In genomic region chr10:75932081-75932678, GRCm38 (mm10) we compare ENCODE assay signal across 8 mouse cellular contexts. TPM values are rescaled to one million over a fixed set of nuclear protein-coding genes. Genes with fewer than 3 reads are reported as not detected.
DNase-seq lines count a peak whose midpoint lies in the region; ATAC-seq and TF ChIP-seq lines count a peak whose summit lies in the region.

No protein-coding gene starts in this region.

- peak overlapping the region; percentile 84 for H3K4me3 ChIP-seq in gastrocnemius, adult 2 months
- peak overlapping the region; percentile 57 for H3K4me3 ChIP-seq in forebrain, embryonic 12.5 days (replicated peaks)
- H3K4me3 ChIP-seq in hindbrain, embryonic 12.5 days = peak overlapping the region; percentile 57
- peak overlapping the region; percentile 50 for H3K4me3 ChIP-seq in liver, embryonic 11.5 days (ENCODE audit: low read depth, low read length)

- peaks cover 10% of the 10 kb centered on the region for H3K36me3 ChIP-seq in forebrain, embryonic 12.5 days (replicated peaks)
- H3K36me3 ChIP-seq in hindbrain, embryonic 12.5 days = no peaks in the 10 kb centered on the region
- H3K36me3 ChIP-seq in liver, embryonic 11.5 days (ENCODE audit: control insufficient read depth, insufficient read depth, low read length) = no peaks in the 10 kb centered on the region

- peak; percentile 74 for ATAC-seq in forebrain, embryonic 12.5 days (ENCODE audit: low FRiP score)
- peak; percentile 50 for ATAC-seq in hindbrain, embryonic 12.5 days (ENCODE audit: low FRiP score)
- ATAC-seq in liver, embryonic 11.5 days (replicated peaks; ENCODE audit: low FRiP score) = peak; percentile 59

- peak overlapping the region; percentile 92 for H3K4me2 ChIP-seq in forebrain, embryonic 12.5 days
- H3K4me2 ChIP-seq in hindbrain, embryonic 12.5 days (replicated peaks) = peak overlapping the region; percentile 98
- peak overlapping the region; percentile 95 for H3K4me2 ChIP-seq in liver, embryonic 11.5 days

- peaks cover 76% of the 10 kb centered on the region for H3K27me3 ChIP-seq in forebrain, embryonic 12.5 days
- peaks cover 63% of the 10 kb centered on the region for H3K27me3 ChIP-seq in hindbrain, embryonic 12.5 days
- peaks cover 42% of the 10 kb centered on the region for H3K27me3 ChIP-seq in liver, embryonic 11.5 days (replicated peaks; ENCODE audit: control insufficient read depth, insufficient read depth, low read length)

- no peaks in the 10 kb centered on the region for H3K9me3 ChIP-seq in forebrain, embryonic 12.5 days
- no peaks in the 10 kb centered on the region for H3K9me3 ChIP-seq in hindbrain, embryonic 12.5 days (replicated peaks)
- H3K9me3 ChIP-seq in liver, embryonic 11.5 days (ENCODE audit: control insufficient read depth, low read length) = no peaks in the 10 kb centered on the region

- no peak for TF ChIP-seq CTCF in gastrocnemius, adult 2 months (IDR thresholded peaks at IDR 0.05)

- peaks cover 48% of the 10 kb centered on the region for H3K4me1 ChIP-seq in forebrain, embryonic 12.5 days
- H3K4me1 ChIP-seq in hindbrain, embryonic 12.5 days = peaks cover 47% of the 10 kb centered on the region
- H3K4me1 ChIP-seq in liver, embryonic 11.5 days (replicated peaks; ENCODE audit: control insufficient read depth, insufficient read depth, low read length) = peaks cover 29% of the 10 kb centered on the region

- intact Hi-C loops in gastrocnemius, adult 2 months (cut with DNase I) = no loop called here

- peak overlapping the region; percentile 86 for H3K27ac ChIP-seq in gastrocnemius, adult 2 months
- H3K27ac ChIP-seq in forebrain, embryonic 12.5 days = peak overlapping the region; percentile 14
- peak overlapping the region; percentile 57 for H3K27ac ChIP-seq in hindbrain, embryonic 12.5 days
- no peak overlapping the region for H3K27ac ChIP-seq in liver, embryonic 11.5 days (ENCODE audit: low read depth, low read length)

- peak; percentile 78 for DNase-seq in gastrocnemius, adult 2 months
- DNase-seq in gastrocnemius, adult 8-10 months (ENCODE audit: low spot score in 2 of 2) = no peak
- DNase-seq in T-cell, adult 2 months (ENCODE audit: low spot score) = peak; percentile 36
- peak; percentile 73 for DNase-seq in liver, embryonic 11.5 days (ENCODE audit: low spot score)
- peak; percentile 60 for DNase-seq in naive thymus-derived CD4-positive, alpha-beta T cell, adult 2 months (ENCODE audit: low read depth)
- no peak for DNase-seq in frontal cortex, postnatal 25 days (ENCODE audit: low spot score in 2 of 2)

- peak overlapping the region; percentile 86 for H3K9ac ChIP-seq in forebrain, embryonic 12.5 days
- peak overlapping the region; percentile 84 for H3K9ac ChIP-seq in hindbrain, embryonic 12.5 days
- H3K9ac ChIP-seq in liver, embryonic 11.5 days (ENCODE audit: low read depth, low read length) = peak overlapping the region; percentile 74

- under 1% methylated on average over 35 of the region's 44 CpGs for WGBS in forebrain, embryonic 12.5 days
- WGBS in hindbrain, embryonic 12.5 days = under 1% methylated on average over 44 of the region's 44 CpGs
- WGBS in liver, embryonic 11.5 days = 2% methylated on average over 42 of the region's 44 CpGs

RNA-seq across cellular contexts. Expression of gene Chchd10, which starts 0.8 kb away (rescaled TPM):
- total RNA-seq in gastrocnemius, adult 2 months (2021) = 1,000 to 10,000 TPM; 1,469 to 1,586 TPM
- total RNA-seq in gastrocnemius, adult 8-10 months (2022) = 1,000 to 10,000 TPM; 1,130 to 1,571 (median 1,273) TPM
- 7.6 and 7.8 TPM in 2 replicates for polyA plus RNA-seq in forebrain, embryonic 12.5 days (2016; fragmentation: Nextera tagmentation; extraction: Ambion mirVana)
- polyA plus RNA-seq in hindbrain, embryonic 12.5 days (2016; fragmentation: Nextera tagmentation; extraction: Ambion mirVana) = 15.4 and 15.5 TPM in 2 replicates
- 103 and 113 TPM in 2 replicates for polyA plus RNA-seq in liver, embryonic 11.5 days (2014; fragmentation: Nextera tagmentation; extraction: Ambion mirVana)

RNA-seq across cellular contexts. Expression of gene Mmp11, which starts 4.1 kb away (rescaled TPM):
- 1 to 10 TPM; 2.5 to 2.8 TPM for total RNA-seq in gastrocnemius, adult 2 months (2021)
- total RNA-seq in gastrocnemius, adult 8-10 months (2022) = 1 to 10 TPM in 3 of 4 experiments, under 1 TPM in 1; 0.77 to 2.3 (median 1.4) TPM
- polyA plus RNA-seq in forebrain, embryonic 12.5 days (2016; fragmentation: Nextera tagmentation; extraction: Ambion mirVana) = 31.3 and 33.3 TPM in 2 replicates
- polyA plus RNA-seq in hindbrain, embryonic 12.5 days (2016; fragmentation: Nextera tagmentation; extraction: Ambion mirVana) = 55.2 and 56.1 TPM in 2 replicates
- 15.2 and 16.6 TPM in 2 replicates for polyA plus RNA-seq in liver, embryonic 11.5 days (2014; fragmentation: Nextera tagmentation; extraction: Ambion mirVana)

RNA-seq across cellular contexts. Expression of gene Gm867, which starts 8.3 kb away (rescaled TPM):
- total RNA-seq in gastrocnemius, adult 2 months (2021) = not detected
- not detected for total RNA-seq in gastrocnemius, adult 8-10 months (2022)
- 0.46 TPM in 1 of 2 replicates, not detected in the other for polyA plus RNA-seq in forebrain, embryonic 12.5 days (2016; fragmentation: Nextera tagmentation; extraction: Ambion mirVana)
- polyA plus RNA-seq in hindbrain, embryonic 12.5 days (2016; fragmentation: Nextera tagmentation; extraction: Ambion mirVana) = 1.5 and 1.7 TPM in 2 replicates
- polyA plus RNA-seq in liver, embryonic 11.5 days (2014; fragmentation: Nextera tagmentation; extraction: Ambion mirVana) = 3.2 and 3.4 TPM in 2 replicates

RNA-seq across cellular contexts. Expression of gene Vpreb3, which starts 10.7 kb away (rescaled TPM):
- not detected for total RNA-seq in gastrocnemius, adult 2 months (2021)
- not detected for total RNA-seq in gastrocnemius, adult 8-10 months (2022)
- not detected in 2 replicates for polyA plus RNA-seq in forebrain, embryonic 12.5 days (2016; fragmentation: Nextera tagmentation; extraction: Ambion mirVana)
- 0.34 and 0.98 TPM in 2 replicates for polyA plus RNA-seq in hindbrain, embryonic 12.5 days (2016; fragmentation: Nextera tagmentation; extraction: Ambion mirVana)
- 0.52 and 0.96 TPM in 2 replicates for polyA plus RNA-seq in liver, embryonic 11.5 days (2014; fragmentation: Nextera tagmentation; extraction: Ambion mirVana)

RNA-seq across cellular contexts. Expression of gene Smarcb1, which starts 10.8 kb away (rescaled TPM):
- total RNA-seq in gastrocnemius, adult 2 months (2021) = 10 to 100 TPM; 13.0 to 17.7 TPM
- 10 to 100 TPM; 11.0 to 16.7 (median 11.5) TPM for total RNA-seq in gastrocnemius, adult 8-10 months (2022)
- polyA plus RNA-seq in forebrain, embryonic 12.5 days (2016; fragmentation: Nextera tagmentation; extraction: Ambion mirVana) = 303 and 310 TPM in 2 replicates
- 296 and 298 TPM in 2 replicates for polyA plus RNA-seq in hindbrain, embryonic 12.5 days (2016; fragmentation: Nextera tagmentation; extraction: Ambion mirVana)
- 157 and 162 TPM in 2 replicates for polyA plus RNA-seq in liver, embryonic 11.5 days (2014; fragmentation: Nextera tagmentation; extraction: Ambion mirVana)

Comparison
In these comparisons a context has a peak if more than half of its experiments do, and no peak if none do; other contexts are left out.
1. DNase-seq: peak in gastrocnemius, adult 2 months (single experiment), T-cell, adult 2 months (single experiment), liver, embryonic 11.5 days (single experiment) and naive thymus-derived CD4-positive, alpha-beta T cell, adult 2 months (single experiment); none in gastrocnemius, adult 8-10 months (0 of 2) and frontal cortex, postnatal 25 days (0 of 2).
2. Peak in every context shown above with its lines, with median percentiles within 50 percentile points of each other: H3K4me3 ChIP-seq, ATAC-seq, H3K4me2 ChIP-seq and H3K9ac ChIP-seq.